25 mouse cellular contexts compared by ENCODE assay signal in the genomic region with DNA sequence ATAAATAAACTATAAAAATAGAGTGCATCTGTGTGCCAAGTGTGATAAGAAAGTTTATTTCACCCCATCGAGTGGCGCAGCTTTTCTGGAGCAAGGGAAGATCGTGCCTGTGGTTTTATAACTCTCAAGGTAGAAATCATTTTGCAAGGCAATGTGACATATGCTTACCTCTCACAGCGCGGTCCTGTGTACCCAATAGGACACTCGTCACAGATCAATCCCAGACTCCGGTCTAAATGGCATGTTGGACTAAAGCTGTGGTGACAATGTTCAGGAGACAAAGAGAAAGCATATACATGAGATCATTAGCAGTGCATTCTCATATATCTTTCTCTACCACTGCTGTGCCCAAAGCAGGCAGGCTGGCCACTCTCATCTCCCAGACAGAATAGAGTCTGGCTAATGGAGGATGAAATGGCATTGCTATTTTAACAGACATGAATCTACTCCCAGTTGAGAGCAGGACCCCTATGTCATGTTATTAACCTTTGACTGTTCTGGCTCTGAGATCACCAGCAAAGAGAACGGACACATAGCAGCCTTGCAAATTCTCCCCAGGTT.
DNase-seq lines count a peak whose midpoint lies in the region; ATAC-seq and TF ChIP-seq lines count a peak whose summit lies in the region.
"Had no signal": no experiment of that assay in that cellular context is flagged by ENCODE, and none has a peak within 500 bp of the region (broad histone marks: within the 10 kb centered on the region; RNA-seq: fewer than 3 reads in every experiment).

No protein-coding gene starts in this region.

- no peak overlapping the region for H3K27ac ChIP-seq in lung, embryonic 14.5 days (ENCODE audit: low read depth)
- H3K27ac ChIP-seq: embryonic facial prominence, embryonic 10.5 days; embryonic facial prominence, embryonic 15.5 days; forebrain, embryonic 12.5 days; heart, embryonic 10.5 days; heart, embryonic 15.5 days; kidney, postnatal 0 days; limb, embryonic 13.5 days; midbrain, embryonic 13.5 days had no signal

- no peaks in the 10 kb centered on the region for H3K4me1 ChIP-seq in lung, embryonic 14.5 days (ENCODE audit: insufficient read depth)
- H3K4me1 ChIP-seq: embryonic facial prominence, embryonic 15.5 days; forebrain, embryonic 12.5 days; heart, embryonic 10.5 days; heart, embryonic 15.5 days; limb, embryonic 13.5 days; megakaryocyte, embryonic 14.5 days; midbrain, embryonic 13.5 days had no signal

- DNase-seq in heart, adult 18-20 months, result peak; percentile 8 to 26
- no peak for DNase-seq in heart, postnatal 4 days
- peak; percentile 13 for DNase-seq in lung, embryonic 14.5 days
- no peak for DNase-seq in lung, postnatal 14 days
- peak; percentile 21 for DNase-seq in mesoderm, embryonic 11.5 days (ENCODE audit: low read depth, low spot score)
- DNase-seq in cerebellum, postnatal 25 days, result no peak
- no peak for DNase-seq in retina, embryonic 14.5 days (ENCODE audit: low spot score)
- DNase-seq: adrenal gland, adult 2 months; cerebellum, adult 2 months; cerebellum, postnatal 14 days; kidney, adult 18-20 months; kidney, postnatal 4 days; lung, postnatal 4 days; retina, postnatal 1 day; right cerebral cortex, postnatal 14 days had no signal

- ATAC-seq in lung, embryonic 14.5 days (ENCODE audit: insufficient read depth), result peak; percentile 24; the same call in 1 of the 2 replicates
- ATAC-seq: midbrain, embryonic 13.5 days had no signal

- 50% methylated on average over 8 of the region's 8 CpGs for WGBS in lung, embryonic 14.5 days

- no peak overlapping the region for H3K9ac ChIP-seq in lung, embryonic 14.5 days
- H3K9ac ChIP-seq: embryonic facial prominence, embryonic 15.5 days; forebrain, embryonic 12.5 days; heart, embryonic 15.5 days; limb, embryonic 13.5 days; midbrain, embryonic 13.5 days had no signal

- H3K9me3 ChIP-seq in lung, embryonic 14.5 days (ENCODE audit: low read depth, low read length), result no peaks in the 10 kb centered on the region
- H3K9me3 ChIP-seq: embryonic facial prominence, embryonic 10.5 days; embryonic facial prominence, embryonic 15.5 days; forebrain, embryonic 12.5 days; heart, embryonic 10.5 days; heart, embryonic 15.5 days; limb, embryonic 13.5 days; megakaryocyte, embryonic 14.5 days; midbrain, embryonic 13.5 days had no signal

- H3K4me2 ChIP-seq in lung, embryonic 14.5 days, result no peak overlapping the region
- H3K4me2 ChIP-seq: embryonic facial prominence, embryonic 15.5 days; forebrain, embryonic 12.5 days; heart, embryonic 15.5 days; limb, embryonic 13.5 days; liver, embryonic 11.5 days; midbrain, embryonic 13.5 days had no signal

- TF ChIP-seq CTCF in lung, embryonic 14.5 days (IDR thresholded peaks at IDR 0.05; ENCODE audit: low read depth), result no peak

- no peak overlapping the region for H3K4me3 ChIP-seq in lung, embryonic 14.5 days (ENCODE audit: low read depth, low read length)
- H3K4me3 ChIP-seq: embryonic facial prominence, embryonic 10.5 days; embryonic facial prominence, embryonic 15.5 days; forebrain, embryonic 12.5 days; heart, embryonic 10.5 days; heart, embryonic 15.5 days; limb, embryonic 13.5 days; megakaryocyte, embryonic 14.5 days; midbrain, embryonic 13.5 days had no signal

- H3K36me3 ChIP-seq in lung, embryonic 14.5 days (ENCODE audit: insufficient read depth), result no peaks in the 10 kb centered on the region
- H3K36me3 ChIP-seq: embryonic facial prominence, embryonic 10.5 days; embryonic facial prominence, embryonic 15.5 days; forebrain, embryonic 12.5 days; heart, embryonic 10.5 days; heart, embryonic 15.5 days; limb, embryonic 13.5 days; midbrain, embryonic 13.5 days had no signal

- H3K27me3 ChIP-seq in lung, embryonic 14.5 days (ENCODE audit: insufficient read depth, low read length), result no peaks in the 10 kb centered on the region
- H3K27me3 ChIP-seq: embryonic facial prominence, embryonic 15.5 days; forebrain, embryonic 12.5 days; heart, embryonic 15.5 days; limb, embryonic 13.5 days; megakaryocyte, embryonic 14.5 days; midbrain, embryonic 13.5 days had no signal

Comparison
In these comparisons a context has a peak if more than half of its experiments do, and no peak if none do; other contexts are left out.
1. DNase-seq: peak in heart, adult 18-20 months (2 of 2), lung, embryonic 14.5 days (single experiment) and mesoderm, embryonic 11.5 days (single experiment); none in heart, postnatal 4 days (single experiment), lung, postnatal 14 days (single experiment), cerebellum, postnatal 25 days (0 of 2) and retina, embryonic 14.5 days (single experiment).